Mouse (Mus musculus) small intestine, adult 2 months (tissue): ENCODE measurements at regions not wholly inside any gene's neighbourhood (a gene's known extent, or its start where the extent isn't known, plus 50 kb on each side); places are given as distances from the start of the nearest gene placed in this dataset.

Experiments used
- H3K27ac ChIP-seq: fragments of 200-500 bp; 2 replicates; pipeline ENCODE4 v1.5.1; 2012; ENCODE audit warnings: low read depth, low read length, control low read depth, inconsistent platforms; ENCODE audit not compliant: insufficient read depth
- H3K27me3 ChIP-seq: fragments of 200-500 bp; 2 replicates; pipeline ENCODE4 v1.6.1; 2012; ENCODE audit warnings: mild to moderate bottlenecking, moderate library complexity, low read length, inconsistent platforms; ENCODE audit not compliant: control insufficient read depth, insufficient read depth
- H3K36me3 ChIP-seq: fragments of 200-500 bp; 2 replicates; pipeline ENCODE4 v1.6.1; 2012; ENCODE audit warnings: mild to moderate bottlenecking, low read length, control low read depth, inconsistent platforms; ENCODE audit not compliant: control insufficient read depth, insufficient read depth
- H3K4me1 ChIP-seq: fragments of 200-500 bp; 2 replicates; pipeline ENCODE4 v1.6.1; 2012; ENCODE audit warnings: low read length, inconsistent platforms, mixed read lengths; ENCODE audit not compliant: control insufficient read depth, insufficient read depth, insufficient read length
- H3K4me3 ChIP-seq: fragments of 200-500 bp; 2 replicates; pipeline ENCODE4 v1.5.1; 2012; ENCODE audit warnings: low read depth, mild to moderate bottlenecking, control low read depth, inconsistent platforms, low read length, moderate library complexity
- CTCF ChIP-seq: fragments of 200-500 bp; IDR thresholded peaks from 2 replicates; pipeline ENCODE4 v1.5.1; 2012; ENCODE audit warnings: low read depth, mild to moderate bottlenecking, control low read depth, inconsistent platforms, low read length, moderate library complexity, mixed read lengths; ENCODE audit not compliant: insufficient replicate concordance, insufficient read length; ENCODE audit errors: extremely low read depth
- POLR2A ChIP-seq: fragments of 200-500 bp; IDR thresholded peaks from 2 replicates; pipeline ENCODE4 v1.6.1; 2012; ENCODE audit warnings: low read depth, mild to moderate bottlenecking, control low read depth, inconsistent platforms, low read length, moderate library complexity
- WGBS: fragments of 180-500 bp; shearing (Covaris S2); methylation state at CpG from one replicate; pipeline ENCODE4 v1.1.7; 2018; 5-methylcytosine and 5-hydroxymethylcytosine counted together

- WGBS: 90% methylated on average over 2 of the region's 2 CpGs
- no peaks in the 10 kb centered on the region for H3K36me3 ChIP-seq
- no peak overlapping the region for H3K4me3 ChIP-seq
- H3K4me1 ChIP-seq: no peaks in the 10 kb centered on the region
- H3K27ac ChIP-seq: no peak overlapping the region
- TF ChIP-seq CTCF (no peak), POLR2A (no peak)
- no peaks in the 10 kb centered on the region for H3K27me3 ChIP-seq
Measured at GRCm38 (mm10) chr15:60993394-60993793, 70.6 kb upstream of the A1bg start.

GRCm38 (mm10) chr15:60982576-60982975 is 59.8 kb upstream of the A1bg start:
- Histone ChIP-seq H3K4me1 (no peaks in the 10 kb centered on the region), H3K36me3 (no peaks in the 10 kb centered on the region), H3K27me3 (no peaks in the 10 kb centered on the region), H3K27ac (no peak overlapping the region), H3K4me3 (no peak overlapping the region)
- TF ChIP-seq CTCF: no peak
- TF ChIP-seq POLR2A: no peak
- 47% methylated on average over 2 of the region's 2 CpGs for WGBS
